Mouse (Mus musculus): Measurements from ENCODE around the gene 1700122O11Rik.

DNA sequence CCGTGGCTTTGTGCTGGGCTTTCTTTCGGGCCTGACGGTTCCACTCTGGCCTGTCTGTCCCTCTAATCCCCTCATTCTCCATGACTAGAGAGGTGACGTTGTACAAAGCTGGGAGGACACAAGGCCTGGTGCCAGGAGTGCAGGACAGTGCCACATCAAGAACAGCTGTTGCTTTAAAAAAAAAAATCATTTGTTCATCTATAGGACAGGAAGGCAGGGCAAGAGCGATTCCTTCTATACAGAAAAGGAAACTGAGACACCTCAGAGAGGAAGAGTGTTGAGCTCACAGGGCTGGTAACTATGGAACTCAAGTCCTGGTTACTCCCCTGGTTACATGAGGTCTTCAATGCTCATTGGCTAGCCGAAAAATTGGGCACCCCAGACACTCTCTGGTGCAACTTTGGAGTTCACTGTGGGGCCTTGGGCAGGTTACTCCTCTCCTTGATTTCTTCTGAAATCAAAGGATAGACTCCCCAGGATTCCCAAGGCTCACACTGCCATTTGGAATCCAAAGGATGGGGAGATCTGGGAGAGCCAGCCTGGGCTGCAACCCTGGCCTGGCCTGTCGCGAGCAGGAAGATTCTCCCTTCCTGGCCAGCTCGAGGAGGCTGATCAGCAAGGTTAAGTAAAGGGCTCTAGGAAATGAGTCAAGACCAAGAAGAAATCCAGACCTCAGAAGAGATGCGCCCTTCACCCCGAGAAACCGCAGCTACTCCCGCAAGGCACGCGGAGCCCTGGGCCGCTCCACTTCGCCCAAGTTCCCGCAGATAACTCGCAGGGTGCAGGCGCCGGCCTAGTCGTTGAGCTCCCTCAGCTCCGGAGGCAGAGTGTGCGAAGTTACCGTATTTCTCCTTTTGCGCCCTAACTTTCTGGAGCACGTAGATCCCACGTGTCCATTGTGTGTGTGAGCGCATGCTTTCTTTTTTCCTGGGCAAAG lies 3.5 kb upstream of the 1700122O11Rik start:
- TF ChIP-seq CTCF (IDR thresholded peaks at IDR 0.05; ENCODE audit: extremely low read depth, insufficient read length, insufficient replicate concordance, low read depth, low read length) = no peak
- peak; percentile 47; the same call in 1 of the 2 replicates for TF ChIP-seq POLR2A (IDR thresholded peaks at IDR 0.05; ENCODE audit: low read depth, low read length)
